Mouse (Mus musculus) gonadal fat pad, adult 2 months (tissue): ENCODE measurements at regions not wholly inside any gene's neighbourhood (a gene's known extent, or its start where the extent isn't known, plus 50 kb on each side); places are given as distances from the start of the nearest gene placed in this dataset.

Experiments
- DNase-seq: peaks from one replicate; pipeline ENCODE4 v3.0.0-alpha.2; 2012; ENCODE audit warnings: low read depth

DNA sequence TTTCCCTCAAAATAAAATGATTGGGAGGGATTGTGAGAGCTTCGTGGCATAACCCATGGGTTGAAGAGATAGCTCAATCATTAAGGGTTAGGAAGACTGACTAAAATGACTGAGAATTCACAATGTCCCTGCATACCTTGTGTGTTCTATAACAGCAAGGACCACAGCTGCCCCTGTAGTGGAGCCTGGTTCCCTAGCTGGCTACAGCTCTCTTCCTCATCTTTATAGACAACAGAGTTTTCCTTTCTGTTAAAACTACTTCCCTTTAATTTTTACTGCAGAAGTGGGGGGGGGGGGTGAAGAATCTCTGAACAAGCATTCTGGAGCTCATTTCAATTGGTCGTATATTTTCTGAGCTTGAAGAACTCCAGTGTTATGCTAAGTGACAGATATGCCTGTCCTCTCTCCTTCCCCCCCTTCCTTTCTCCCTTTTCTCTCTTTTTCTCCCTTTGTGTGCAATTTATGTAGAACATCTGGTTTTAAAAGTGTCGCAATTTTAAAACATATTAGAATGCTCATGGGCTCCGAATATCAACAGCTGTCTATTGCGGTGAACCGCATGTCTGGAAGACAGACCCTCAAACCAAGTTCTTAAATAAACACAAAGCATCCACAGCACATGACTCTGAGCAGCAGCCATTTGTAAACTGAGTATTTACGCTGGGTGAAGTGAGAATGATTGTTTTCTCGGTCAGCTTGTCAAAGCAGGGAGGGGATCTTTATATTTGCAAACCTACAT lies 222.0 kb upstream of the Maf start:
- no peak for DNase-seq

DNA sequence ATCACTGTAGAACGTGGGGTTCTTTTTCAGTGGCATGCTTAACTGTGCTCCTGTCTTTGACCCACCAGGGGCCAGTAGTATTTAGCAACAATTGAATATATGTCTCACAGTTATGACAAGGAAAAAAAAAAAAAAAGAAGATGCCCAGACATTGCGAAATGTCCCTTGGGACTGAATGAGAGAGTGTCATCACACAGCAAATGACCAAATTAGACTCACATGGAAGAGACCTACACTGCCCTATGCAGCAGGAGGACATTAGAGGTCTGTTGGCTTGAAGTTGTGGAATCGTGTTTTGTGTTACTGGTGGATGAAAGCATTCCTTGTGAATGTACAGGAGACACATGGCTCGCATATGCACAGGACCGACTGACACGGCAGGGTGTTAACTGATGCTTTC lies 214.3 kb upstream of the Maf start:
- no peak for DNase-seq

DNA sequence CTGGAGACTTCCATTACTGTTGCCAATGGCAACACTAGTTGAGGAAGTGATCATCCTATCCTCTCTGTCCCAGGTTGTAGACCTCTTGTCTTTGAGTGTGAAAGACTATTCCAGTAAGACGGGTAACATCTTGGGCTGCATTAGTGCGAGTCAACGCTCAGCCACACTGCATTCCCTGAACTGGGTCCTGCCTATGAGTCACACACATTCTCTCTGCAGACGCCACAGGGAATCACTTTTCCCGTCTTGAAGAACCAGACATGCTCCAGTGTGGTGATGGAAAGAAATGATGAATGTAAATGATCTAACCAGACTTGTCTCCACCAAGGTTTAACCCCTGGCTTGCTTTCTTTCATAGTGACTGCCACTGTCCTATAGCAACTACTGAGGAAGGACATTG lies 199.1 kb upstream of the Maf start:
- DNase-seq: no peak

DNA sequence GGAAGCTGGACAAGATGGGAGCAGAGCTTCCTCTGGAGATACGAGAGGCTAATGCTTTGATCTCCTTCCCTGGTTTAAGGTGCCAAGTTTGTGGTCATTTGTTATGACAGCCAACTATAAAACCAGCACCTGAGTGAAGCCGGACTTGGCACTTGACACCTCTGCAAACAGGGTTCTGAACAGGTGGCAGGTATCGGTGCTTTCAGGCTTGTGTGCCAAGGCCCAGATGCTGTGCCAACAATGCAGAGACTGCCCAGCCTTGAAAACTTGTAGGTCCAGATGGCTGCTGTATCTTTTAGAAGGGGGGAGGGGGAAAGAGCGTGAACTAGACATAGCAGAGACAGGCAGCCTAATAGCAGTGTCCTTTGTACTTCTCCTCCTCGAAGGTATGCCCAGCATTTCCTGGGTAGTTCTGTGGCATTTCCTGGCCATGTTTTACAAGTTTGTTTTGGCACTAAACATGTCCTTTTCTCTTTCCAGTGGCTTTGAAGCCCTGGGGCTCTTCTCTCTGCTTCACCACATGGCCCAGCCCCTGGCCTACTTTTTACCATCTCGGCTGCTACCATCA lies 196.3 kb upstream of the Maf start:
- no peak for DNase-seq

DNA sequence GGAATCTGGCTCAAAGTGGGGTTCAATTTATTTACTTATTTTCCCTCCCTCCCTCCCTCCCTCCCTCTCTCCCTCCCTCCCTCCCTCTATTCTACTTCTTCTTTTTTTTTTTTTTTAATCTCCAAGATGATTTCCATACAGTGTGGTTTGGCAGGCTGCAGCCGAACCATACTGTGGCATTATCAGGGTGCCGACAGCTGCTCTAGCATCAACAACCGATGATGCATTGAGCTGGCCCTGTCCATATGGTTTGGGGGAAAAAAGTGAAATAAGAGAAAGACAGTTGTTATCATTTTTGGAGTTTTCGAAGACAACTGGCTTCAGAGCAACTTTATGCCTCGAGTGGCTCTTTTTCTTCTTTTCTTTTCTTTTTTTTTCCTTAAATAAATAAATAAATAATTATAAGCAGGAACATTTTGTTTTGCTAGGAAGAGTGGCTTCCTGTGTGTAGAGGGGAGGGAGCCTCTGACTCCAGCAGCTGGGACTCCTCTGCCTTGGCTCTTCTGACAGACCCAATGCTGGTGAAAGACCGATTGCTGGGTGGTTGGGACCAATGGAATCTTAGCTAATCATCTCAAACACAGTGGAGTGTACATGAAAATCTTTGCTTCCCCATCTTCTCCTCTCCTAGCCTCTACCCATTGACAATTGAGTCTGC lies 190.1 kb upstream of the Maf start:
- DNase-seq: no peak

DNA sequence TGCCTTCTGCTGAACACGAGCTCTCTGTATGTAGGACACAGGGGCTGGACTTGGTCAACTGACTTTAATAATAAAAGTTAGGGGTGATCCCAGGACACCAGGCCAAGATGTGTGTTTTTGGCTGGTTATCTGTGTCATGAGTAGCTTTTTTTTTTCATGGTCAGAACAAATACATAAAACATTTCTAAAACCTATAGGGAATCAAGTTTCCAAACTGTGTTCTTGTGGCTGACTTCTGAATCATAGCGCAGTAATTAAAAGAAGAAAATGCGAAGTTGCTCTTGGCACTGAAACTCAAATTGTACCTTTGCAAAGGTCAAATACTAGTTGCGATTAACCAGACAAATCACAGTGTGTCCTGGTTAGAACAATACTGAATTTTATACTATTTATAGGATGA lies 189.5 kb upstream of the Maf start:
- DNase-seq: no peak

DNA sequence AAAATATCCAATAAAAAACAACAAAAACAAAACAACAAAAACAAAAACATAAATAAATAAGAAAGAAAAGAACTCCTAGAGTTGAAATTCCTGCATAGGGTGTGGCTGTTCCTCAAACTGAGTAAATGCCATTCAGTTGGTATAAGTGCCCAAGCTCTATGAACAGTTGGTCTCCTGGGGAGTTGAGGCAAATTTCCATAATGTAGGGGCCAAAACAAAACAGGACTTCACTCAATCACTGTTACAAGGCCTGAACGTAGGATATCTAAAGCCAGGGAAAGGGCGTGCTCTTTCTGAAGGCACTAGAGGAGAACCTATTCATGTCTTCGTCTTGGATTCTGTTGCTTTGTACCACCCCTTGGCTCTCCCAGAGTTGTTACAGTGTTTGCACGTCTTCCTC lies 188.5 kb upstream of the Maf start:
- DNase-seq: no peak

DNA sequence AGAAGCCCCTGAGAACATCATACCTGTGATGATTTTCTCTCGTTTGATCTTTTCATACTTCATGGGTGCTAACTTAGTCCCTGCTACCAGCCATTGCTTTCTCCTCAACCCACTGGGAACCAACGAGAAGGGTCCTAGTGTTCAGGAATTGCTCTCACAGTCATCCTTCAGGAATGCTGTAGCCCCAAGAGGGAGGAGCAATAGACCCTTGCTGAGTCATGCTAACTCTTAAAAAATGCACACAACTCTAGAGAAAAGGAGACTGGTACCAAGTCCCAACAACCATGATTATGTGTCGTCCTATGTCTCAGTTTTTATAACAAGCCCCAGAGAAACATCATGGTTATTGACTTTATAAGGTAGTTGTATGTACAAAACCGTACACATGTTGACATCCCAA lies 180.7 kb upstream of the Maf start:
- DNase-seq: no peak

DNA sequence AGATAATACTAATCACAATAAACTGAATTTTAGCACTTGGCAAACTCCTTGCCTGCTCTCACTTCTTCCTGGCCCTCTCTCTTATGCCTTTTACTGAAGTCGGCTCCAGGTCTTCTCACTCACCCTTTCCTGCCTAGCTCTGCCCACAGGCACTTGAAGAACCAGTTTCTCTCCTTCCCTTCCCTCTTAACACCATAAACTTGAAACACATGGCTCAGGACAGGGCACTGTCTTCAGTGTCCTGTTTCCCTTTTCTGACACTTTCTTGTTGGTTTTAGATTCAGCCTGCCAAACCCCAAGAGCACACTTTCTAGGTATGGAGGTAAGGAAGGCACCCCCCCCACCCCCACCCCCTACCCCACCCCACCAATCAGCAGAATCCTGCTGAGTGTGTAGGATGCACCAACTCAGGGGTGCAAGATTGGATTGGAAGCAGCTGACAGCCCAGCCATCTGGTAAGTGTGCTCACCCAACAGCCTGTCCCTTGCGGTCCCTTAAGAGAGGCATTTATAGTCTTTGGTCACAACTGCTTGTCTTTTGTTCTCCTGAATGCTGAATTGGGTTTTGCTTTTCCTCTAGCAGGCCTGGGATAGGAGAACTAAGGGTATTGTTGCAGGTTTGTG lies 177.6 kb upstream of the Maf start:
- DNase-seq: peak; percentile 27

DNA sequence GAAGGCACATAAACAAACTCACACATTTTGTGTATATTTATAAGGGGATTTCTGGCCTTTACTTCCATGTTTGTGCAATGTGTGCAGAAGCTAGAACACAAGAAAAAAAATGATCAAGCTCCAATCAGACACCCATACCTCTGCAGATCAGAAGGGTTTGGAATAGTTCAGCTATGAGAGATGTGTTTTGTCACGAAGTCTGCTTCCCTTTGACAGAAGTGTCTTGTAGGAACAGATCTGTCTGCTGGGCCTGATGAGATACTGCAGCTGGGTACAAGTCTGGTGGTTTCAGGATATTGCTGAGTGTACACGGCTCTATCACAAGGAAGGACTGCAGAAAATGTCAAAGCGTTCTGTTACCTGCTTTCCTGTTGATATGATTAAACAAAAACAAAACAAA lies 176.2 kb upstream of the Maf start:
- DNase-seq: no peak

DNA sequence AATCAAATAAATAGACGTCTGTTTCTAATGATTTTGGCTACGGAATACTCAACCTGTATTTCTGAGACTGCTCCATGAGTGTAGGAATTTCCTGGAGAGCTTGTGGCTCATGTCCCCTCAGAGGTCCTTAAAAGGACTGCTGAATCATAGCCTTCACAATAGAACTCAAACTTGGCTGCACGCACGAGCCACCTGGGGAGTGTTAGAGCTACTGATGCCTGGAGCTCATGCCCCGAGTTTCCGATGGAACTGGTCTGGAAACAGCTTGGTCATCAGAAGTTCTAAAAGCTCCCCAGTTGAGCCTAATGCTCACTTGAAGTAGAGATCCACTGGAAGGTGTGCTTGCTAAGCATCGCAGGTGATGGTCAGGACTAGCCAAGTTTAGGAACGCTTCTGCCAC lies 174.3 kb upstream of the Maf start:
- DNase-seq: no peak

DNA sequence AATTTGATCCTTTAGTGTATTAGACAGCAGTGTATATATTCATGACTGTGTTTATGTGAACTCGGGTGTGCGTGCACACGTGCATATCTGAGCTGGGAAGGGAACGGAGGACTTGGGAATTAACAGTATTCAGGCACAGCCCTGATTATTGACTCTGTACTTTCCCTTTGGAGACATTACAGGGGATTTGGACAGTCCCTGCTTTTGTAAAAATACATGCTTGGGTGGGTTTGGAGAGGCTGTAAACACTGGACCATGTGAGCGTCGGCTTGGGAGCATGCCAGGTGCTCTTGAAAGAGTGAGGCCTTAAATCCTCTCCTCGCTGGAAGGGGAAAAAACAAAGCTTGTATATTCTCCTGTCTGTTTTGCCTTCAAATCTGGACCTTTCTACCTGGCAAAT lies 167.2 kb upstream of the Maf start:
- no peak for DNase-seq

DNA sequence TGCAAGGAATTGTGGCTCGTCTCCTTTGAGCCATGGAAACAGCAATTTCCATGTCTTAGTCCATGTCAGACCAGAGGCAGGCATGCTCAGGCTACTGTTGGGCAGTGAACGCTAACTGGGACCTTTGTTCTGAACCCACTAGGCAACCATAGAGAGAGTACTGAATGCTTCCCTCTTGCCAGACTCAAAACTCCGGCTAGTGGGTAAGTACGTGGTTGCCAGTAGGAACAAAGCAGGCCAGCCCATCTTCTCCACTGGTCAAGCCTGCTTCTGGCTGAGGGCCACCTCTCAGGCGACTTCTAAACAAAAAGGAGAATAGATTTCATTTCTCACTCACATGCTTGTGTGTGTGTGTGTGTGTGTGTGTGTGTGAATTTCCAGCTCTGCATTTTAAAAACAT lies 163.8 kb upstream of the Maf start:
- no peak for DNase-seq

DNA sequence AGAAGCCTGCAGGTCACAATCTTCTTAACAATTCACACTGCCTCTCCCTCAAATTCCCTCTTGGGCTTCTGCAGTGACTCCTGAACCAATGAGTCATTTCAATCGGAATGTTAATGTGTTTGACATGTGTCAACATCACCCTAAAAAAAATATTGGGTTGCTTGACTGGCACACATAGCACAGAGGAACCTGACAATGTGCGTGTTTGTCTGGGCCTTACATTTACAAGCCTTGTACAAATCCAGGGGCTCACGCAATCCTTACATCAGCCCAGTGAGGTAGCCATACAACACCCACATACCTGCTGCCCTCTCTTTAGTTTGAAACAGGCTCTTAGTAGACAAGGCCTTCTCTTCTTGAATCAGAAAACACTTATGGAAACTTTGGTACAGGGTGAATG lies 153.8 kb upstream of the Maf start:
- DNase-seq: peak; percentile 24

DNA sequence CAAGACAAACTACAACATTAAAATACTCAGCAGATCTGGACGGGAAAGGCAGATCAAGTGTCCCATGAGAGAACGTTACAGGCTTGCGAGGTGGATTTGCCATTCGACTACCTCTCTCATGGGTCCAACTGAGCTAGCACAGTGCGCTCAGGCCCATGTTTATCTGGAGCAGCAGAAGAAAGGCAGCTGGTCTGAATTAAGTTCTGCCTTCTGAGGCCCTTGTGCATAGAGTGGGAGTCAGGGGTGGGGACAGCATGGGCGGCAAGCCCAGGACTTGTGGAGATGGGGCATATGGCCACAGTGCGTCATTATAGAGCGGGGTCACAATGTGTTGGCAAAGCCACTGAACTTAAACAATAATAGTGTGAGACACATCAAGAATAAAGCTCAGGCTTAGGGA lies 151.8 kb upstream of the Maf start:
- DNase-seq: no peak

DNA sequence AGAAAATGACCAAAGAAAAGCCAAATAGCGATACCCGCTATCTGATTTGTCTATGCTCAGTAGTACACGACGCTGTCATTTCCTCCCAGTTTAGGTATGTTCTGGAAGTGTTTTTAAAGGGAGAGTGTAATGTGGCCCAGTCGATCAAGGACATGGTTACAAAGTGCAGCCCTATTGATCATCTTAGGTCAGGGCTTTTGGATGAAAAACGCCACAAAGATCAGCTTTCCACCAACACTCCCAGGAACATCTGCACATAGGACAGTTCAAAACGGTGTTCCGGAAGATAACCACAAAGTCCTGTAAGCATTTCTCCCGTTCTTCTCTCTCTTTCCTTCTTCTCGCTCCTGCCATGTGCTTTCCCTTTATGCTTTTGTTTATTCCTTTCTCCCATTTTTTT lies 149.2 kb upstream of the Maf start:
- DNase-seq: no peak

DNA sequence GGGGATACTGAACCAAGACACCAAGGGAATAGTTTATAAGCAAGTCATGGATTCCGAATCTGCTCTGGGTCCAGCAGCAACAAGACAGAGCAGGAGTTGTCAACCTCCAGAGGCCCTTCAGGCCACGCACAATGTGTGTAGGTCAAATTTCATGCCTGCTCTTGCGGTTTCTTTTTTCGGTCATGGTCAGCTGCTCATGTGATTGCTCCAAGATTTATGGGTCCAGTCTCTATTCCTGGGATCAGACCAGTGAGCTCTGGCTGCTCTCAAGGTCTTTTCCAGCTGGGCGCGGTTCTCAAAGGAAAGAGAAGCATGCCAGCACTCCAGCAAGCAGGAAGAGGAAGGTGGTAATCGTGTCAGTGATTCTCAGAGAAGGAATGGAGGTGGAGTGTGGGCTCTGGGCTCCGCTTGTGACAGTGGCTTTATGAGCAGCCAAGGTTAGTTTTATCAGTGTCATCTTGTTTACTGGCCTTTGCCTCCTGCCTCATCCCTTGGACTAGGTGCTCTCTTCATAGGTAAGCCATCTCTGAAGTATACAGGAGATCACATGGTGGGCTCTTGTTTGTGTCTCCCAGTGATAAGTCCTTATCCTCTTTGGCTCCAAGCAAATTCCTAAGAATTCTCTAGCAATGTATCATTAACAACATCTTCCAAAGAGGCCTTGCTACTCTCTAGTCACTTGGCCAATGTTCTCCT lies 148.5 kb upstream of the Maf start:
- DNase-seq: no peak

DNA sequence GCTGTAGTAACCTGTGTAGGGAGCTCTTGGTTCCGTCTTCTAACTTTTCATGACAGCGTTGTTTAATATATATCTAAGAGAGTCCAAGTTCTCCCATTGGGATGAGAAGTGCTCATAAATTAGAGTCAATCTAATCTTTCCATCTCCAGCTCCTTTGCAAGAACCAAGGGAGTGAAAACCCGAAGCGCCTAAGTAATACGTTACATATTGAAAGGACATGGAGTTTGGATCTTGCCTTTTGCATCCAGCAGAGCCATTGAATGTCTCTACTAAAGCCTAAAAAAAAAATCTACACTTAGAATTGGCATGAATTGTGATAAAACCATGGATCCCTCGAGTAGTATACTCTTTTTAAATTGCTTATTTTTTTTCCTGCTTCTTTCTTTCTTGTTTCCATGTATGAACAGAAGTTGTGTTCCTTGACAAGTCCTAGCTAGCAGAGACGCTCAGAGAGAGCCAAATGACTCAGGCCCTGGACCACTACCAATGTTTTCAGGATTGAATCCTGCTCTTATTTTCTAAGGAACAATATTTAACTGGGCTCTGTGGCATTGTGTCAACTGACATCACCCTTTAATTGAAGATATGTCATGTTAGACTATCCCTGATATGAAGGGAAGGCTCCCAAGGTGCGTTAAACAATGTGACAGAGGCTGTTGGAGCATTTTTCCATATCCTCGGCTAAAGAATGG lies 146.8 kb upstream of the Maf start:
- DNase-seq: peak; percentile 26

DNA sequence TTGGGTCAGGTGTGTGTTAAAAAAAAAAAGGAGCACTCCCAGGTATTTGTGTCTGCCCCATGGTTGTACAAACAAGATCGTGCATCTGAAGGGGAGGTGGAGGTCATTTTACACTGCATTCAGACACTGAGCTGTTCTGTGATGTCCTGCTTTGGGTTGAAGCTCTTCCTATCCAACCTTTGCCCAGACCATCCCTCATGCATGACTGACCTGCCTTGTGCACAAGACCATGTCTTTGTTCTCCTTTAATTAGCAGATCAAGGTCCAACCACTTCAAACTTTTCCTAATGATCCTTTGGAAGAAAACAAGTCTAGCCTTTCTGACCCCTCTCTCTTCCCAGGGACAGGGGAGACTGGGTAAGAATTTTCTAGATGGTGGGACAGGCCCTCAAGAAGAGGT lies 143.0 kb upstream of the Maf start:
- DNase-seq: no peak

DNA sequence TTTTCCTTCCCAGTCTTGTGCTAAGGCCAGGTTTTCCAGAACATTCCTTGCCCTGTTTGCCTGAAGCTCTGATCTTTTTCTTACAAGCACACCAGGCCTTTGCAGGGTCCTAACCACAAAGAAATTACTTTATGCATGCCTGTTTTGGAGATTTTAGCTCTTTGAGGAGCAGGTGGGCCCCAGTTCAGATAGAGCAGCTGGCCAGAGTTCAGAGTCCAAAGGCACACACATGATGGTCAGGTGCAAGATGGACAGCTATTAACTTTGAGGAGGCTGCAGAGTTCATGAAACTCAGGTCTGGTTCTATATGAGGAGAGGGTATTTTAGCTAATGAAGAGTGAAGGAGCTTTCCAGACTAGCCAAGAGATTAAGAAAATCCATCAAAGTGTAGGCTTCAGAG lies 125.8 kb upstream of the Maf start:
- no peak for DNase-seq

DNA sequence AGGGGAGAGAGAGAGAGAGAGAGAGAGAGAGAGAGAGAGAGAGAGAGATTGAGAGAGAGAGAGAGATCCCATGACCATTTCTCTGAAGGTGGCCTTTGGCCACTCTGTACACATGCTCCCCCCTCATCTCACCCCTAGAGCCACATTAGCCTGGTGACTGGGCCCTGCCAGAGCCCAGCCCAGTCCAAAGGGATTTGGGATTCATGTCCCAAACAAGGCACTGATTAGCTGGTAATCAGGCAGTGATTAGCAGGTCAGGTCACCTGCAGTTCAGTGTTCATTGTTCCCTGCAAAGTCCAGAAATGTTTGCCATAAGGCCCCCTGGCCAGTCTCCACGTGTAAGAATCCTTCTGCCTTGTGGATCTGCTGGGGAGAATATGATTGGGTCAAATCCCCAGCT lies 124.1 kb upstream of the Maf start:
- DNase-seq: no peak
